Mouse (Mus musculus) MEL (cell line): Measurements from ENCODE around the gene Gsn. TPM values are rescaled to one million over a fixed set of nuclear protein-coding genes. Genes with fewer than 3 reads are reported as not detected.

Experiments
- DNase-seq: peaks from one replicate; pipeline ENCODE4 v3.0.0; 2011; ENCODE audit warnings: low read depth, low spot score
- H3K27ac ChIP-seq: 2 replicates; pipeline ENCODE4 v1.5.1; 2012; ENCODE audit warnings: low read depth, mild to moderate bottlenecking, control low read depth, low read length, moderate library complexity; ENCODE audit not compliant: control insufficient read depth
- H3K27me3 ChIP-seq, 2 experiments: fragments of 150-350 bp in 1 of 2; sonication (generic) in 1 of 2; 2 replicates each; pipeline ENCODE4 v1.6.1; 2012; ENCODE audit warnings: low read length in 2 of 2, mild to moderate bottlenecking in 2 of 2, improper control_type of control experiment in 1 of 2, moderate library complexity in 1 of 2; ENCODE audit not compliant: insufficient read depth in 2 of 2, control insufficient read depth in 1 of 2
- H3K36me3 ChIP-seq, 2 experiments: 2 replicates each; pipeline ENCODE4 v1.6.1; 2012 to 2014; ENCODE audit warnings: low read length in 2 of 2, improper control_type of control experiment in 1 of 2, inconsistent platforms in 1 of 2, mild to moderate bottlenecking in 1 of 2; ENCODE audit not compliant: insufficient read depth in 2 of 2, control insufficient read depth in 1 of 2
- H3K4me1 ChIP-seq, 2 experiments: fragments of 150-350 bp in 1 of 2; sonication (generic) in 1 of 2; 2 replicates each; pipeline ENCODE4 v1.6.1; 2012; ENCODE audit warnings: low read length in 2 of 2, improper control_type of control experiment in 1 of 2, mild to moderate bottlenecking in 1 of 2; ENCODE audit not compliant: insufficient read depth in 2 of 2, control insufficient read depth in 1 of 2
- H3K4me3 ChIP-seq, 2 experiments: fragments of 150-350 bp in 1 of 2; sonication (generic) in 1 of 2; 2 replicates each; pipeline ENCODE4 v1.5.1; 2012; ENCODE audit warnings: low read depth in 2 of 2, low read length in 2 of 2, mild to moderate bottlenecking in 2 of 2, moderate library complexity in 2 of 2, control low read depth in 1 of 2, improper control_type of control experiment in 1 of 2; ENCODE audit not compliant: control insufficient read depth in 1 of 2, insufficient read depth in 1 of 2
- H3K79me2 ChIP-seq: 2 replicates; pipeline ENCODE4 v1.6.1; 2012; ENCODE audit warnings: mild to moderate bottlenecking, low read length, moderate library complexity; ENCODE audit not compliant: control insufficient read depth, poor library complexity, insufficient read depth
- H3K9ac ChIP-seq: 2 replicates; pipeline ENCODE4 v1.6.1; 2012; ENCODE audit warnings: low read depth, mild to moderate bottlenecking, control low read depth, low read length, moderate library complexity; ENCODE audit not compliant: control insufficient read depth, poor library complexity, severe bottlenecking
- H3K9me3 ChIP-seq: fragments of 150-350 bp; sonication (generic); replicated peaks from 2 replicates; pipeline ENCODE4 v1.6.1; 2012; ENCODE audit warnings: mild to moderate bottlenecking, low read length, improper control_type of control experiment, moderate library complexity; ENCODE audit not compliant: insufficient read depth
- BHLHE40 ChIP-seq: IDR thresholded peaks from 2 replicates; pipeline ENCODE4 v1.6.1; 2012; ENCODE audit warnings: low read depth, mild to moderate bottlenecking, inconsistent platforms, low read length, improper control_type of control experiment, borderline replicate concordance
- CHD1 ChIP-seq: IDR thresholded peaks from 2 replicates; pipeline ENCODE4 v1.6.1; 2012; ENCODE audit warnings: low read depth, mild to moderate bottlenecking, inconsistent platforms, low read length, improper control_type of control experiment
- EP300 ChIP-seq, 2 experiments: IDR thresholded peaks; 2 replicates each; pipeline ENCODE4 v1.6.1; 2011; ENCODE audit warnings: improper control_type of control experiment in 2 of 2, low read length in 2 of 2, low read depth in 1 of 2, mild to moderate bottlenecking in 1 of 2
- ETS1 ChIP-seq: IDR thresholded peaks from 2 replicates; pipeline ENCODE4 v1.6.1; 2012; ENCODE audit warnings: low read depth, mild to moderate bottlenecking, inconsistent platforms, low read length, improper control_type of control experiment, moderate library complexity
- GATA1 ChIP-seq: IDR thresholded peaks from 2 replicates; pipeline ENCODE4 v1.6.1; 2011; ENCODE audit warnings: low read depth, low read length, improper control_type of control experiment
- JUND ChIP-seq: IDR thresholded peaks from 2 replicates; pipeline ENCODE4 v1.6.1; 2011; ENCODE audit warnings: low read depth, mild to moderate bottlenecking, improper control_type of control experiment, low read length
- KAT2A ChIP-seq: conservative IDR thresholded peaks from 2 replicates; pipeline ENCODE4 v1.6.1; 2012; ENCODE audit warnings: low read depth, low read length, improper control_type of control experiment, inconsistent platforms
- MAFK ChIP-seq: IDR thresholded peaks from 2 replicates; pipeline ENCODE4 v1.6.1; 2011; ENCODE audit warnings: low read depth, mild to moderate bottlenecking, low read length, improper control_type of control experiment, borderline replicate concordance
- MYB ChIP-seq: IDR thresholded peaks from 2 replicates; pipeline ENCODE4 v1.6.1; 2011; ENCODE audit warnings: mild to moderate bottlenecking, low read depth, low read length, improper control_type of control experiment
- NELFE ChIP-seq: IDR thresholded peaks from 2 replicates; pipeline ENCODE4 v1.6.1; 2011; ENCODE audit warnings: low read depth, low read length, improper control_type of control experiment
- RAD21 ChIP-seq: IDR thresholded peaks from 2 replicates; pipeline ENCODE4 v1.6.1; 2011; ENCODE audit warnings: mild to moderate bottlenecking, low read depth, low read length, improper control_type of control experiment
- SIN3A ChIP-seq: IDR thresholded peaks from 2 replicates; pipeline ENCODE4 v1.6.1; 2012; ENCODE audit warnings: low read length, improper control_type of control experiment, inconsistent platforms
- SMC3 ChIP-seq: IDR thresholded peaks from 2 replicates; pipeline ENCODE4 v1.6.1; 2011; ENCODE audit warnings: low read depth, low read length, improper control_type of control experiment
- TAL1 ChIP-seq: IDR thresholded peaks from 2 replicates; pipeline ENCODE4 v1.6.1; 2012; ENCODE audit warnings: mild to moderate bottlenecking, inconsistent platforms, low read length, moderate library complexity, mixed read lengths
- TCF12 ChIP-seq: IDR thresholded peaks from 2 replicates; pipeline ENCODE4 v1.6.1; 2014; ENCODE audit warnings: low read depth, mild to moderate bottlenecking, inconsistent platforms, low read length, improper control_type of control experiment, moderate library complexity
- UBTF ChIP-seq: IDR thresholded peaks from 2 replicates; pipeline ENCODE4 v1.6.1; 2012; ENCODE audit warnings: low read depth, mild to moderate bottlenecking, inconsistent platforms, low read length, improper control_type of control experiment, moderate library complexity, borderline replicate concordance; ENCODE audit not compliant: insufficient read depth
- ZKSCAN1 ChIP-seq: IDR thresholded peaks from 2 replicates; pipeline ENCODE4 v1.6.1; 2012; ENCODE audit warnings: low read depth, mild to moderate bottlenecking, inconsistent platforms, low read length, improper control_type of control experiment, moderate library complexity
- ZMIZ1 ChIP-seq: IDR thresholded peaks from 2 replicates; pipeline ENCODE4 v1.6.1; 2012; ENCODE audit warnings: low read depth, mild to moderate bottlenecking, inconsistent platforms, low read length, improper control_type of control experiment, moderate library complexity
- polyA plus RNA-seq, 2 experiments: library from polyadenylated mRNA; stranded (reverse) in 1 of 2; unstranded in 1 of 2; fragments of >175 nt in 1 of 2; fragments of >200 nt in 1 of 2; gene quantifications; 2 replicates each; pipeline versions ENCODE4 v1.2.1 to v1.2.4; 2012; ENCODE audit warnings: low replicate concordance in 2 of 2, low read depth in 1 of 2; ENCODE audit not compliant: insufficient read length in 2 of 2, insufficient read depth in 1 of 2, missing spikeins in 1 of 2
- total RNA-seq: library from RNA; depleted of rRNA; stranded (reverse); fragments of 300-350 nt; gene quantifications from 2 replicates; pipeline ENCODE4 v1.2.3, GENCODE M21; 2012

Gsn gene
- total and polyA plus RNA-seq, 3 experiments: 8.0 to 8.2 TPM; not detected in 1

DNA sequence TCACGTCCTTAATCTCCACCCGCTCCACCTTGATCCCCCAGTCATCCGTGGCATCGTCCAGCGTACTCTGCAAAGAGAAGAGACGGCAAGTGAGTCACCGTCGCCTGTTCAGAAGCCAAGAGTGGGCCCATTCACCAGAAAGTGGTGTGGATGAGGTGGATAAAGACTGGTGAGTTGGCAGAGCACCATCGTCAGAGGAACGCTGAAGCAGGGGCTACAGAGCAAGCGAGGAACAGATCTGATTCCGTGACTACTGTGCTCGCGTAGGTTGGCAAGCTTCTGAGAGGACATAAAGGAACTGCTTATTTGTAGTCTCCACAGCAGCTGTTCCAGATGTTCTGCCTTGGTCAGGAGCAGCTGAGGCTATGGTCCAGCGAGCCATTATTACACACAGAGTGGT, 64.2 kb downstream of the Gsn start:
- H3K79me2 ChIP-seq: no peaks in the 10 kb centered on the region
- no peaks in the 10 kb centered on the region for H3K27me3 ChIP-seq
- peaks cover 0 to 12% of the 10 kb centered on the region in 2 experiments; a peak in 3 of 4 replicates for H3K4me1 ChIP-seq
- peaks cover 5 to 9% of the 10 kb centered on the region in 2 experiments for H3K36me3 ChIP-seq
- H3K9ac ChIP-seq: no peak overlapping the region
- TF ChIP-seq ZKSCAN1 (no peak), ETS1 (no peak), TAL1 (no peak), MYB (no peak), UBTF (no peak)
- no peak for DNase-seq
- H3K9me3 ChIP-seq: no peaks in the 10 kb centered on the region
- no peak overlapping the region for H3K27ac ChIP-seq
- no peak overlapping the region for H3K4me3 ChIP-seq

DNA sequence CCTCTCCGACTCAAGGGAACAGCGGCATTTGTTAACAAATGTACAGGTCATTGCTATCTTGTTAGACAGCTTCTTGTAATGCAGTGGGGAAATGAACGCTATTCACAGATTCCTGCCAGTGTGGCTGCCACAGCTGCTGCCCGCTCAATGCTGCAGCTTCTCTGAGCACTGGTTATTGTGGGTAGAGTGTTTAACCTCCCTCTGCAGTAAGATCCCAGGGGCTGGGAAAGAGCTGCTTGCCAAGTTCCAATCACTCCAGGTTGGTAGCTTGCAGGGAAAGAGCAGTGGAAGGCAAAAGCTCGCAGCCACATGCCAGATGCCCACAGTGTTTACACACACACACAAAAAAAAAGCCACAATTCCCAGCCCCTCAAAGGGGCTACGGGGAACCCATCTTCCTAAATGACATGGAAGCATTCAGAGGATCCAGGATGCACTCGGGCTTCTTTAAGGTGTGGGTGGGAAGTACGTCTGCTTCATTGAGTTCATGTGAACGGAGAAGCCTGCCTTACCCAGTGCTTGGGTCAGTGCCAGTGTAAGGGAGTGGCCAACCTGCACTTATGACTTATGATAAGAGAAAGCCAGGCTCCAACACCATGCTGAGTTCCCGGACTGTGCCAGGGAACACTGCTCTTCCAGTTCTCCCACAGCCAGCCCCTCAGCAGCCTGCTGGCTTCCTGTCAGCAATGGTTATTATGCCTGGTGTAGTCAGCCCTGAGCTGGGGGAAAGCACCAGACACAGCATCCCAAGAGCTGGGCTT, 66.4 kb downstream of the Gsn start:
- Histone ChIP-seq H3K9ac (no peak overlapping the region), H3K4me3 (no peak overlapping the region), H3K9me3 (no peaks in the 10 kb centered on the region), H3K27me3 (no peaks in the 10 kb centered on the region), H3K27ac (no peak overlapping the region), H3K4me1 (peaks cover 3 to 22% of the 10 kb centered on the region in 2 experiments), H3K79me2 (no peaks in the 10 kb centered on the region), H3K36me3 (peaks cover 5 to 20% of the 10 kb centered on the region in 2 experiments)
- peak; percentile 52 for DNase-seq
- no peak for TF ChIP-seq UBTF
- no peak for TF ChIP-seq JUND
- TF ChIP-seq GATA1: no peak
- 0 out of 2 replicates have a peak, but pooled peaks have one; percentile 8 for TF ChIP-seq TAL1
- no peak for TF ChIP-seq SMC3
- no peak for TF ChIP-seq MAFK
- no peak for TF ChIP-seq NELFE
- no peak for TF ChIP-seq BHLHE40
- no peak for TF ChIP-seq KAT2A
- no peak for TF ChIP-seq SIN3A
- TF ChIP-seq ZMIZ1: no peak
- no peak for TF ChIP-seq ZKSCAN1
- no peak for TF ChIP-seq TCF12
- TF ChIP-seq RAD21: no peak
- TF ChIP-seq EP300 (IDR thresholded peaks at IDR 0.05; ENCODE audit: low read depth in 1 of 2, low read length in 2 of 2): peak in 1 of 2 experiments; percentile 10; a peak in 1 of 4 replicates
- no peak for TF ChIP-seq CHD1
